Mouse (Mus musculus): ENCODE measurements around the gene Cabin1. TPM values are rescaled to one million over a fixed set of nuclear protein-coding genes. Genes with fewer than 3 reads are reported as not detected.

Cabin1 gene
- total RNA-seq (2021) = 10 to 100 TPM; 68.0 to 70.4 TPM
- long read RNA-seq, experiment 1, full-length matches to known transcripts = 2 of 54 reads
- long read RNA-seq, experiment 1, partial matches to known transcripts = 38 of 54 reads
- long read RNA-seq, experiment 1, other reads (novel, unspliced or antisense) = 14 of 54 reads
- long read RNA-seq, experiment 2, full-length matches to known transcripts = 6 of 74 reads
- long read RNA-seq, experiment 2, partial matches to known transcripts = 34 of 74 reads
- long read RNA-seq, experiment 2, other reads (novel, unspliced or antisense) = 34 of 74 reads

DNA sequence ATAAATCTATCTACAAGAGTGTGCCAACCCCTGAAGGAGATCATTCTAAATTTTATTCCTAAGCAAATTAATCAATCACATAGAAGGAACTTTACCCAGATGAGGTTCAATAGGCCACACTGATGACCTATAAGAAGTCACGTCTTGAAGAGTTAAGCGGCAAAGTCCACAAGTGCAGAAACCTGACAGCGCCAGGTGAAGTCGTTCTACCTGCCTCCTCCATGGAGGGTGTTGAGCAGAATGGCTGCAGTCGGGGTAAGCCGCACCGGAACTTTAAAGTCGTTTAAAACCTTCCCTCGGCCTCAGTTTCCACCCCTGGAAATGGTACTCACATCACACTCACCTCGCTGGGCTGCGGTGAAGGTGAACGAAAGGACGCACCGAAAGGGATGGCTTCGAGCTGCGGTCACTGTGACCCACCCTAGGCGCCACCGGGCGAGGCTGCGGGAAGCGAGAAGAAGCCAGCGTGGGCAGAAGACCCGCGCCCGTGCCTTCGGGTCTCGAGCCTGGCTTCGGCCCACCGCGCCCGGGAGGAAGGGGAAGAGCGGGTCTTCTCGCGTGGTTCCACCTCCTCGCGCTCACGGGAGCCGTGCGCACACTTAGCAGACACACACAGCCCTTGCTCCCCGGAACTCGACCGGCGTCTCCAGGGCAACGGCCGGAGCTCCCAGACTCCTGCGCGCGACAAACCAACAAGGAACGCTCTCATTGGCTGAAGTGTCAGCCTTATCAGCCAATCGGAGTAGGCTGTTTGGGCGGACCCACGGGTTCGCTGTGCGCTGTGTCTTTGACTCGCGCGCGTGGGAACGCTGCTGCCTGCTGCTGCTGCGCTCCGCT lies at the start of gene Cabin1:
Gene Cabin1 (minus strand): TSS at position 660 of the 837 bp plus-strand sequence.
- peak; percentile 98 for DNase-seq (ENCODE audit: low spot score in 2 of 2)
- peak within 1 kb of the TSS; percentile 80 for H3K4me3 ChIP-seq
- H3K27ac ChIP-seq = peak within 1 kb of the TSS; percentile 77
- TF ChIP-seq CTCF (conservative IDR thresholded peaks at IDR 0.05) = no peak

DNA sequence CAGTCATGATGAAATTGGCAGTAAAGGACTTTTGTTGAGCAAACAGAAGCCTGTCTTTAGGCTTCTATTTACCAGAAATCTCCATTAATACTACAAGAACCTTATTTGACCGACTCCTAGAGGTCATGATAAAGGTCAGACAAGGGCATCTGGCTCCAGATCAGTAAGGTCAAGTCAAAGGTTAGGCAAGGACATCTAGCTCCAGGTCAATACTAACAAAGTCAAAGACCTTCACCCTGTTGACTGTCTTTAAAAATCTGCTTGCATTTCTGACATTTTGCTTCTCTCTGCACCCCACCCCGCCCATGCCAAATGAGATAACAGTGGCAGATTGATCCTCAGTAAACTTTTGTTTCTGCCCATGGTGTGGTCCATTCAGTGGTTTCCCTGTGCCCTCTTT lies 40.1 kb upstream of the Cabin1 start:
- DNase-seq (ENCODE audit: low spot score in 2 of 2) = no peak
- no peak for TF ChIP-seq CTCF (conservative IDR thresholded peaks at IDR 0.05)
- Histone ChIP-seq H3K27ac (no peak overlapping the region), H3K4me3 (no peak overlapping the region)

DNA sequence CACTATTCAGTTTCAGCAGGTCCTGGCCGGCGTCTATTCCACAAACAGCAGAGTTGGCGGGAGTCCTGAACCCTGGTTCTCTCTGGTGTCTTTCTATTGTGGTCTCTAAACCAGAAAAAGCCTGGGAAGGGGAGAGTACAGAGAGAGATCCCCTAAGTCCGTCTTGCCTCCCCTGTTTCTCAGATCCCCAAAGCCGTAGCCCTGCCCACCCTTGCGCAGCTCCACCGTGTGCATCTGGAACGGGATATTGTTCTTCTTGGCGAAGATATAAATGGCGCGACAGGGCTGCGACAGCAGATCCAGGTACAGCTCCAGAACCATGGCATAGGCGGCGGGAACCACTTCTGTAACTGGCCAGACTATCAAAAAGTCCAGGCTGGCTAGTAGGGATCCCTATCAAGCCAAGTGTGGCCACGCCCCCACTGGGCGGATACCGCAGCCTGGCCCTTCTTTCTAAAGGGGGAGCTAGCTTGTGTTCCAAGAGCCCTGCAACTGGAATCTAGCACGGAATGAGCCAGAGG lies 34.1 kb upstream of the Cabin1 start, which contains the start of gene Gstt1:
Gene Gstt1 (minus strand): TSS at position 409 of the 521 bp plus-strand sequence.
- DNase-seq (ENCODE audit: low spot score in 2 of 2) = peak in 1 of 2 experiments; percentile 15
- no peak; the same call in 1 of the 2 replicates for TF ChIP-seq CTCF (conservative IDR thresholded peaks at IDR 0.05)
- H3K4me3 ChIP-seq = peak within 1 kb of the TSS; percentile 65
- H3K27ac ChIP-seq = peak within 1 kb of the TSS; percentile 83

DNA sequence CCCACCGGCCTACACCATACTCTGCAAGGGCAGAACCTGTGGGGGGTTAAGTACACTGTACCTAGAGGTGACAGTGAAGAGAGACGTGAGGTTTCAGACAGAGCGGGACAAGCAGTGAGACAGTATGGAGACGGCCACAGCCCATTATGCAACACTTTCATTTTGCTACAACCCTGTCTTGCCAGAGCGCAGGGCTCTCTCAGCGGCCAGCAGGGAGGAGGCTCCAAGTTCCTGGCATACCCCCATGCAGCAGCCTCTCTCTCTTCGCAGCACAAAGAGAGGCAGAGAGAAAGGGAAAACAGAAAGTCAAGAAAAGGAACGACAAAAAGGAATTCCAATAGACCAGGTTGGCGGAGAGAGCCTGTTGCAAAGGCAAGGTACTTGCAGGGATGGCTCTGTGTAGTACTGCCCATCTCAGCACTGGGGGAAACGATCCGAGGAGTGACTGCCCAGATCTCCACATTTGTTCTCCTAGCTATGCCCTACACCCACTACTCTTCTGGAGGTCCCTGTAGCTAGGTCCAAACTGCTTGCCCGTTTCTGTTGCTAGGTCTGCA lies 33.6 kb upstream of the Cabin1 start:
- DNase-seq (ENCODE audit: low spot score in 2 of 2) = peak in 1 of 2 experiments; percentile 24
- TF ChIP-seq CTCF (conservative IDR thresholded peaks at IDR 0.05) = no peak
- Histone ChIP-seq H3K27ac (peak overlapping the region; percentile 83), H3K4me3 (peak overlapping the region; percentile 65)

GRCm38 (mm10) chr10:75796731-75797516 lies 32.8 kb upstream of the Cabin1 start:
- TF ChIP-seq CTCF (conservative IDR thresholded peaks at IDR 0.05) = no peak
- DNase-seq (ENCODE audit: low spot score in 2 of 2) = no peak
- Histone ChIP-seq H3K27ac (no peak overlapping the region), H3K4me3 (peak overlapping the region; percentile 65; the same call in 1 of the 2 replicates)

DNA sequence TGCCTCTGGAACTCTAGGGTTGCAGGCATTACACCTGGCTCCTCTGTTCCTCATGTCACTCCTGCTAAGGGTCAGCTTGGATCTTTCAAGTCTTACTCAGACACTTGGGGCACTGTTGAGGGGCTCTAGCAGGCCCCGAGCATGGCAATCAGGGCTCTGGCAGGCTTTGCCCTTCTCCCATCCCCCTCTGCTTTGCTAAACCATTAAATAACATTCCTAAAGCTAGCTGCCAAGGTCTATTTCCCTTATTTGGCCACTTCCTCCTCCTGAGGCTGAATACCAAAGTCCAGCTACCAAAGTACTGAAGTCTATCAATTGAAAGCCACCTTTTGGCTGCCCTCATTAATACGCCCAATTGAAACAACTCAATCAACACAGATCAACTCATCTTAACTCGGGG lies 30.7 kb upstream of the Cabin1 start:
- no peak overlapping the region for H3K4me3 ChIP-seq
- DNase-seq (ENCODE audit: low spot score in 2 of 2) = no peak
- H3K27ac ChIP-seq = no peak overlapping the region
- TF ChIP-seq CTCF (conservative IDR thresholded peaks at IDR 0.05) = no peak

GRCm38 (mm10) chr10:75790773-75791172 lies 26.6 kb upstream of the Cabin1 start:
- DNase-seq (ENCODE audit: low spot score in 2 of 2) = no peak
- H3K27ac ChIP-seq = no peak overlapping the region
- TF ChIP-seq CTCF (conservative IDR thresholded peaks at IDR 0.05) = peak; percentile 51
- H3K4me3 ChIP-seq = no peak overlapping the region

- no peak for DNase-seq (ENCODE audit: low spot score in 2 of 2)
- TF ChIP-seq CTCF (conservative IDR thresholded peaks at IDR 0.05) = no peak
- H3K4me3 ChIP-seq = no peak overlapping the region
- H3K27ac ChIP-seq = no peak overlapping the region
Measured at GRCm38 (mm10) chr10:75789841-75790240, 25.7 kb upstream of the Cabin1 start.

- H3K4me3 ChIP-seq = no peak overlapping the region
- no peak for DNase-seq (ENCODE audit: low spot score in 2 of 2)
- TF ChIP-seq CTCF (conservative IDR thresholded peaks at IDR 0.05) = no peak
- H3K27ac ChIP-seq = no peak overlapping the region
Measured at GRCm38 (mm10) chr10:75789081-75789735, 25.1 kb upstream of the Cabin1 start.

GRCm38 (mm10) chr10:75788277-75788676 lies 24.1 kb upstream of the Cabin1 start:
- TF ChIP-seq CTCF (conservative IDR thresholded peaks at IDR 0.05) = no peak
- no peak for DNase-seq (ENCODE audit: low spot score in 2 of 2)
- Histone ChIP-seq H3K27ac (no peak overlapping the region), H3K4me3 (no peak overlapping the region)

- H3K27ac ChIP-seq = no peak overlapping the region
- no peak for TF ChIP-seq CTCF (conservative IDR thresholded peaks at IDR 0.05)
- DNase-seq (ENCODE audit: low spot score in 2 of 2) = no peak
- H3K4me3 ChIP-seq = no peak overlapping the region
Measured at GRCm38 (mm10) chr10:75785442-75785841, 21.3 kb upstream of the Cabin1 start.
